Mouse (Mus musculus) mouse embryonic stem cell (cell line): Measurements from ENCODE around the gene Dlg4.
"Not testable (repeated sequence)": the region's sequence is repeated elsewhere in the genome, so short reads cannot be mapped to it uniquely, and the experiment has no call there.

Experiments
- in situ Hi-C, 2 experiments: fragments of 300-500 bp; cut with MboI; formaldehyde crosslinking; loops; 1 replicate in 1 of 2; 3 replicates in 1 of 2; pipeline ENCODE4 v1.14.3; 2019 to 2020; ENCODE audit warnings: low sequenced_read_pairs in 2 of 2, low pct_unique_long_range_greater_than_20kb in 1 of 2, mixed read lengths in 1 of 2; ENCODE audit not compliant: unreplicated experiment in 1 of 2

Gene Dlg4

GRCm38 (mm10) chr11:70031321-70031670 lies 14.6 kb downstream of the Dlg4 start:
- in situ Hi-C loops = no loop called here

DNA sequence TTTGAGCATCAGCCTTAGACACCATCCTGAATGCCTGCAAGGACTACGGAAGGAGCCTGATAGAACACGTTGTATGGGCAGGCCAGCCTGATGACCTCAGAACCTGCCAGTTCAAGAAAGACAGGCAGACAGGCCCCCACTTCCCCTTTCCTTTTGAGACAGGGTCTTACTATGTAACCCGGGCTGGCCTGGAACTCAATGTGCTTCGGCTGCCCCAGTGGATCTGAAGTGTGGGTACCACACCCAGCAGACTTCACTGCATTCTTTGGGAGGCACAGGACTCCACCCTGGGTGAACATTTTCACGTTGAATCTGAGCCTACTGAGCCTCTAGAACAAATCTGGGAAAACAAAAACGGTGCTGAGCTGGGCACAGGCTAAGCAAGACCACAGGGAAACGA lies 21.4 kb downstream of the Dlg4 start:
- in situ Hi-C loops = no loop called here

- in situ Hi-C loops = no loop called here
Measured at GRCm38 (mm10) chr11:70039631-70040030, 22.9 kb downstream of the Dlg4 start.

GRCm38 (mm10) chr11:70040184-70040583 lies 23.4 kb downstream of the Dlg4 start:
- in situ Hi-C loops = no loop called here

DNA sequence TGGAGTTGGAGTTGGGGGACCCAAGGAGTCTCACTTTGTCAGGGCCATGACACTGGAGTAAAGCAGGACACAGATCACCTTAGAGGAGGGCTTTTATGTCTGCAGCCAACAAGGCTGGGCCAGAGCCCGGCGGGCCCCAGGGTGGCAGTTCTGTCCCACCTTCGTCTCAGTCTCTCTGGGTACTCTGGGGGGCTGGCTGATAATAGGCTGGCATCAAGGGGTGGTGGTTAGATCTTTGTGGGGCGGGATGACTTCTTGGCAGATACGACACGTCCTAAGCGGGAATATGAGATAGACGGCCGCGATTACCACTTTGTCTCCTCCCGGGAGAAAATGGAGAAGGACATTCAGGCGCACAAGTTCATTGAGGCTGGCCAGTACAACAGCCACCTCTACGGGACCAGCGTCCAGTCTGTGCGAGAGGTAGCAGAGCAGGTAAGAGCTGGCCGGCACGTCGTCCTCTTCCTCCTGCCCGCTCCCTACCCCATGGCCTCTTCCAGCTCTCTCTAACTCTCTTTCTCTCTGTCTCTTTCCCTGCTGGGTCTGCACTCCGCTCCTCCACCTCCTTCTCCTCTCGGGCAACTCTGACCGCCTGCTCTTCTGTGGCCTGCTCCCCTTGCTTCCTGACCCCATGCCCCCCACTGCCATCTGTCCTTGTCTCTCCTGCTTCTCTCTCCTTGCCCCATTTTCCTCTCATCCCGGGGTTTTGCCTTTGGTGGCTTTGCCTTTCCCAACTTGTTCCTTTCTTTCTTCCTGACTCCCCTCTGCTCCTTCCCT lies 25.8 kb downstream of the Dlg4 start:
- in situ Hi-C loops = no loop called here

DNA sequence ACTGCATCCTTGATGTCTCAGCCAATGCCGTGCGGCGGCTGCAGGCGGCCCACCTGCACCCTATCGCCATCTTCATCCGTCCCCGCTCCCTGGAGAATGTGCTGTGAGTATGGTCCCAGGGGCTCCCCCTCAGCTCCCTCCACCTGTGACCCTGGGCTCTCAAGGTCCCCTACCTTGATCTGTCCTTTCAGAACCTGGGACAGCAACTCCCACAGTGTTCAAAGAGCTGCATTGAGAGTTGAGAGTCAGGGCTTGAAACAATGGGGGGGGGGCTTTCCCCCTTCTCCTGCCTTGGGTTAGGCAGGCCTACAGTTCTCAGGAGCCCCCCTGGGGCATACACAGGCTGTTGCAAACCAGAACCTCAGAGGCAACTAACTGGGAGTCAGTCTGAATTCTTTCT lies 26.9 kb downstream of the Dlg4 start:
- in situ Hi-C loops = no loop called here

GRCm38 (mm10) chr11:70045435-70045834 lies 28.7 kb downstream of the Dlg4 start:
- in situ Hi-C loops = no loop called here

DNA sequence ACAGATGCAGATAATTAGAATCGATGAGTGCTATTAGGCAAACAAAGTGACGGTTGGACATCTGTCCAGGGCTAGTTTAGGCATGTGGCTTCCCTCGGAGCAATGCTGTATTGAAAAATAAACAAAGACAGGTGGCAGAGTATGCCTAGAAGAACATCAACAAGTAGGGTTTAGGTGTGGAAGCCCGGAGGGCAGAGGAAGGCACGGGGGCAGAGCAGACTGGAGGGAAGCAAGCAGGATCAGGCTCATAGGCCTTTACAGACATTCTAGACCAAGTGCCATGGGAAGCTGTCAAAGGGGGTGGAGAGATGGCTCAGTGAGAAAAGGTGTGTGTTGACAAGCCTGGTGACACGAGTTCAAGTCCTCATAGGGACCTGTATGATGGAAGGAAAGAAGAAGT lies 32.6 kb downstream of the Dlg4 start:
- in situ Hi-C loops = no loop called here

DNA sequence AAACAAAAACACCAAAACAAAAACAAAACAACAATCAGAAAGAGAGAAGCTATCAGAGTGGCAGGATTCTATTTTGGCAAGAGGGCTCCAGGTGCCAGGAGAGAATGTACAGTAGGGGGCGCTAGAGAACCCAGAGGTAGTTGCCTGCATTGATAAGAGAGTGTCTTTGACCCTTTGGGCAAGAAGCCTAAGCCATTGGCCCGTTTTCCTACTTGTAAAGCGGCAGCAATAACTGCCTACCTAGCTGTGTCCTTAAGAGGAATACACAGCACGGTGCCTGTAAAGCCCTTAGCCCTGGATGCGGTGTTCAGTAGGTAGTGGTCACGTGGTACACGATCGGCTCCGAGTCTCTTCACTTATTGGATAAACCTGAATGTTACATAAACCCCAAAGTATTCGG lies 33.1 kb downstream of the Dlg4 start:
- in situ Hi-C loops = loop anchor here (5.0 to 10.0 kb wide), 2 partner anchors 57 to 125 kb away; no protein-coding TSS in a partner anchor

DNA sequence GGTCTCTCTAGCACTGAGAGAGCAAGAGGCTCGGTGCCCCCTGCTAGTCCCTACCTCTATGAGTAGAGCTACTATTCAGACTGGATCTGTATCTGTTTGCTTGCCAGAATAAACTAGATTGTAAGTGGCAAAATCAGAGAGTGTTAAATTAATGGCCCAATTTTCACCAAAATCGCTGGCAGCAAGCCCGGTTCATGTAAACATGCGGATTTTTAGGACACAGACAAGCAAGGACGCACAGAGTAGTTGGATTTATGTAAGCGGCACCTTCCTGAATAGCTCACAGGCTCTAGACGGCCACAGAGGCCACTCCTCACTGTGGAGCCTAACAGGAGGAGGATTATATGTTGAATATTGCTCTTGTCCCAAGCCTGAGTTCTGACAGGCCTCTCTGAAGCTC lies 36.4 kb downstream of the Dlg4 start:
- in situ Hi-C loops = loop anchor here (5.0 to 10.0 kb wide), 2 partner anchors 54 to 122 kb away; no protein-coding TSS in a partner anchor

DNA sequence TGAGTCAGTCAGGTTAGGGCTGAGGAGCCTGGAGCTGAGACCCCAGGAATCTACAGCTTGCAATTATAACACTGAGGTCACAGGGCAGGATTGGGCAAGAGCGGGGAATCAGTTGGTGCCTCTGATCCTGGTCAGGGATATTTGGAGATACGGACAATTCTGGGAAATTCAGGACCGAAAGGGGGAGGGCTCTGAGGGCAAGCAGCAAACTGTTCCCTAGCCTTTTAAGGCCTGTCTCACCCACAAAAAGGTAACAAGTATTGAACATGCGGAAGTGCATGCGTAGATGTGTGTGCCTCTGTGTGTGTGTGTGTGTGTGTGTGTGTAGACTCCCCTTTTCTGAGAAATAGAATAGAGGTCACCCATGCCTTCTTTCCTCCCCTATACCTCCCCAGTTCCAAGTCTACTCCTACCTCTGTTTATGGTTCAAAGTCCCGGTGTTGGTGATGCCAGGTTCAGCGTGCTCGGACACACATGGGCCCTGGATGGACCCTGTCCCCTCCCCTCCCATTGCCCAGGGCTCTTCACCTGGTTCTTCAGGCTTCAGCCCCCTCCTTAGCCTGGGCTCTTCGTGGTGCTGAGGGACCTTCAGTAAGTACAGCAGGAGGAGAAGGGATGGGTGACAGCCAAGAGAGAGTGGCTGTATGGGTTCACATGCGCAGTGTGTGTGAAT lies 37.3 kb downstream of the Dlg4 start, which contains the start of gene Asgr1:
Gene Asgr1, plus strand, starts transcription at position 188 of the 673 bp plus-strand sequence.
- in situ Hi-C loops = loop anchor here (5.0 to 10.0 kb wide), 2 partner anchors 53 to 121 kb away; no protein-coding TSS in a partner anchor

- in situ Hi-C loops = loop anchor here (10.0 kb wide), 1 partner anchor 119 kb away; no protein-coding TSS in a partner anchor
Measured at GRCm38 (mm10) chr11:70055618-70056214, 39.0 kb downstream of the Dlg4 start.

- in situ Hi-C loops = loop anchor here (10.0 kb wide), 1 partner anchor 117 kb away; no protein-coding TSS in a partner anchor
Measured at GRCm38 (mm10) chr11:70057805-70058204, 41.1 kb downstream of the Dlg4 start.

DNA sequence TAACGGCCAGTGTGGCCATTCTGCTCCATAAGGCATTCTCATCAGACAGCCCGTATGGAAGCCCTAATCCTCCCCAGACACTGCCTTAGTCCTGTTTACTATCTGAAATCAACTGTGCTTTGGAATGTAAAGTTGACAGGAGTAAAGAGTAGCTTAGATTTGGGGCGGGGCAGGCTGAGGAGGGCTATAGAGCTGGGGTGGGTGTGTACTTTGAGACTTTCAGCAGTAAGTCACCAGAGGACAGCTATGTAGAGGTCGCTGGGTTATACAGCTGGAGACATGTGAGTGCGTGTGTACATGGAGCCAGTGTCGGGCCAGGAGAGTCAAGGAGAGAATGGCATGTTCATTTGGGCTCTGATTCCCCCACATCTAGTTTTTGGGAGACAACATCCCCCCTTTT lies 43.2 kb downstream of the Dlg4 start:
- in situ Hi-C loops = loop anchor here (10.0 kb wide), 1 partner anchor 115 kb away; no protein-coding TSS in a partner anchor

DNA sequence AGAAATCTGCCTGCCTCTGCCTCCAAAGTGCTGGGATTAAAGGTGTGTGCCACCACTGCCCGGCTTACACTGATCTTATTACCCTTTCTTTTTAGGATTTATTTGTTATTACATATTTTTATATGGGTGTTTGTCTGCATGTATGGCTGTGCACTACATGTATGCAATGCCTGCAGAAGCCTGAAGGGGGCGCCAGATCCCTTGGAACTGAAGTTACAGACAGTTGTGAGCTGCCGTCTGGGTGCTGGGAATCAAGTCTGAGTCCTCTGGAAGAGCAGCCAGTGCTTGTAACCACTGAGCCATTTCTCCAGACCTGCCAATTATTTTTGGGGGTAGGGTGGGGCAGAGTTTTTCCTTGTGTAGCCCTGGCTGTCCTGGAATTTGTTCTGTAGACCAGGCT lies 46.3 kb downstream of the Dlg4 start:
- in situ Hi-C loops = no loop called here

- in situ Hi-C loops = no loop called here
Measured at GRCm38 (mm10) chr11:70066701-70067100, 50.0 kb downstream of the Dlg4 start.

DNA sequence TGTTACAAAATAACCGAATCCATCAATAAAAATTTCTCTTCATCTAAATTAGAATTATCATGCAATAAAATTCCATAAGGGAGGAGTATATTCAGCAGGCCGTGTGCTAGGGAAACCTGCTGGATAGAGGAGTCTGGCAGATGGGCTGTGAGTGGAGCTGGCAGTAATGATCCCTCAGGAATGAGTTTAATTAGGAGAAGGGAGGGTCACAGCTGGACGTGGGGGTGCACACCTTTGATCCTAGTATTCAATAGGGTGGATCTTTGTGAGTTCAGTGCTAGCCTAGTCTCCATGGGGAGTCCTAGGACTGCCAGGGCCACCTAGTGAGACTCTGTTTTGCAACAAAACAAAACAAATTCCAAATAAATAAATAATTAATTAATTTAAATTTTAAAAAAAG lies 51.5 kb downstream of the Dlg4 start:
- in situ Hi-C loops = no loop called here

GRCm38 (mm10) chr11:70070057-70070456 lies 53.3 kb downstream of the Dlg4 start:
- in situ Hi-C loops = no loop called here

DNA sequence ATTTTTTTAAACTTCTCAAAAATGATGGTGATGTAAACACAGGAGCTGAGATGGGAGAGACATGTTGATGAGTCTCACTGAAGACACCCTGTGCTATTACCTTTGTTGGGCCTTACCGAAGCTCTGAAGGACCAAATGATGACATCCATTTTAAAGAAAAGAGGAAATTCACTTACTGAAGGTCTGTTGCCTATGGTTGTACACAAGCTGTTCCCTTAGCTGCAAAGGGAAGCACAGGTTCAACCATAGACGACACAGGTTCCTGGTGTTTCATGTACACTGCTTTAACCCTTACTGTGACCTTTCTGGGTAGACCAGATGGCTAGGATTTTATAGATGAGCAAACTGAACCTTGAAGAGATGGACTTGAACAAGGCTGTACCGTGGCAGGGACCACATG lies 53.9 kb downstream of the Dlg4 start:
- in situ Hi-C loops = not testable (repeated sequence)
